Mouse (Mus musculus): ENCODE measurements at regions not wholly inside any gene's neighbourhood (a gene's known extent, or its start where the extent isn't known, plus 50 kb on each side); places are given as distances from the start of the nearest gene placed in this dataset.
A peak's percentile ranks its signal among the peaks of the same experiment; 100 is the strongest.
"Not testable (repeated sequence)": the region's sequence is repeated elsewhere in the genome, so short reads cannot be mapped to it uniquely, and the experiment has no call there.

- no peak for DNase-seq (ENCODE audit: low spot score in 2 of 2)
Observed at GRCm38 (mm10) chr2:53619681-53620080, 428.2 kb downstream of the Arl6ip6 start.

GRCm38 (mm10) chr2:53632816-53633474, 441.4 kb downstream of the Arl6ip6 start:
- DNase-seq (ENCODE audit: low spot score in 2 of 2): not testable (repeated sequence)

DNA sequence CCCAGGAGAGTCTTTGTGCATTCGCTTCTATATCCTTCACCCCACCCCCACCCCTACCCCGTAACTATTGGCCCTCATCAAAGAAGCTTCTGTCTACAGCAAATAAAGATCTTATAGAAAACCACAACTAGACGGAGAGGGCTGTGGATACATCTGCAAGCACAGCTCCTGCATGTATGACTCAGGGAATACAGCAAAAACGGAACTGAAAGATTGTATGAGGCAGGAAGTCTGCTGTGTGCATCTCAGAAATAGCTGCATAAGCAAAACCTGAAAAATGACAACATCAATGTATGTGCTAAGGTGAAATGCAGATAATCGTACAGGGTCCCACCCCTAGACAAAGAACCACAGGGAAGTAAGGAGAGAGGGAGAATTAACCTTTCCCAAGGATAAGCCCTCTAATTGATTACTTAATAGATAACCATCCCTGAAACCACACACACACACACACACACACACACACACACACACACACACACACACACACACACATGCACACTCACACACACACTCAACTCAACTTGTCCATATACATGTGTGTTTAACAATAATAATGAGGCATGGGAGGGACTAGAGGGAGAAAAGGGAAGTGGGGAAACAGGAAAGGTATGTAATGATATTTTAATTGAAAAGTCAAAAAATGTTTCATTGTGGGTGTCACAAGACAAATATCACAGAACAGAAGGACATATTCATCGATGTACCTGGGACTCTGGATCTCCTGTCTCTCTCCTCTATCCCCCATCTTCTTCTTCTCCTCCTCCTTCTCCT, 416.6 kb downstream of the Rprm start:
- no peak for DNase-seq (ENCODE audit: low spot score in 2 of 2)

GRCm38 (mm10) chr2:53680350-53681011, 404.9 kb downstream of the Rprm start:
- no peak for DNase-seq (ENCODE audit: low spot score in 2 of 2)

- no peak for DNase-seq (ENCODE audit: low spot score in 2 of 2)
Observed at GRCm38 (mm10) chr2:53682599-53682998, 402.8 kb downstream of the Rprm start.

- DNase-seq (ENCODE audit: low spot score in 2 of 2): no peak
Observed at GRCm38 (mm10) chr2:53687281-53687680, 398.1 kb downstream of the Rprm start.

GRCm38 (mm10) chr2:53689223-53689880, 396.0 kb downstream of the Rprm start:
- no peak for DNase-seq (ENCODE audit: low spot score in 2 of 2)

DNA sequence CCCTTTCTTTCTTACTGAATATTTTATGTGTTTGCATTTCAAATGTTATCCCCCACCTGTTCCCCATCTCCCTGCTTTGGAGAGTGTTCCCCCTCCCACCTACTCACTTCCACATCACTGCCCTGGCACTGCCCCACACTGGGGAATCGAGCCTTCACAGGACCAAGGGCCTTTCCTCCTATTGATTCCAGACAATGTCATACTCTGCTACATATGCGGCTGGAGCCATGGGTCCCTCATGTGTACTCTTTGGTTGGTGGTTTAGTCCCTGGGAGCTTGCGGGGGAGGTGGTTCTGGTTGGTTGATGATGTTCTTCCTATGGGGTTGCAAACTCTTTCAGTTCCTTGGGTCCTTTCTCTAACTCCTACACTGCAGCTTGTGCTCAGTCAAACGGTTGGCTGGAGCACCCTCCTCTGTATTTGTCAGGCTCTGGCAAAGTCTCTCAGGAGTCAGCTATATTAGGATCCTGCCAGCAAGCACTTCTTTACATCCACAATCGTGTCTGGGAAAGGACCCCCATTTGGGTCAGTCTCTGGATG, 393.7 kb downstream of the Rprm start:
- DNase-seq (ENCODE audit: low spot score in 2 of 2): no peak

- DNase-seq (ENCODE audit: low spot score in 2 of 2): peak in 1 of 2 experiments; percentile 8
Observed at GRCm38 (mm10) chr2:53711213-53711612, 374.1 kb downstream of the Rprm start.

GRCm38 (mm10) chr2:53713106-53713640, 372.2 kb downstream of the Rprm start:
- no peak for DNase-seq (ENCODE audit: low spot score in 2 of 2)

DNA sequence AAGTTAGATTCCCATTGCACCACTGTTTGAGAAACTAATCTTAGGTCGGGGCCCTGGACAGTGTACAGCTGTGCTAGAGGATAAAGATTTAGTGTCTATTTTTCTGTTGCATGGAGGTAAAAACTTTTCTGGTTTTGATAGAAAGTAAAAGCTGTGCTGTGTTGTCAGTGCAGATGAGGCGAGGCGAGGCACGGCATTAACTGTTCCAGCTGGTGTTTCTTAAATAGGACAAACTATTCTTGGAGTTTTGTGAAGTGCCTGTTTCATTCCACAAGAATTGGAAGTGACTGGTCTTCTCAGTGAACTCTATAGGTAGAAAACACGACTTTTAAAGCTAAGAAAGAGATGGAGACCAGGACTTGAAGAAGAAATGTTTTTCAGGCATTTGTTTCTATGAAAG, 370.3 kb downstream of the Rprm start:
- no peak for DNase-seq (ENCODE audit: low spot score in 2 of 2)

GRCm38 (mm10) chr2:53723231-53723630, 362.1 kb downstream of the Rprm start:
- DNase-seq (ENCODE audit: low spot score in 2 of 2): no peak

DNA sequence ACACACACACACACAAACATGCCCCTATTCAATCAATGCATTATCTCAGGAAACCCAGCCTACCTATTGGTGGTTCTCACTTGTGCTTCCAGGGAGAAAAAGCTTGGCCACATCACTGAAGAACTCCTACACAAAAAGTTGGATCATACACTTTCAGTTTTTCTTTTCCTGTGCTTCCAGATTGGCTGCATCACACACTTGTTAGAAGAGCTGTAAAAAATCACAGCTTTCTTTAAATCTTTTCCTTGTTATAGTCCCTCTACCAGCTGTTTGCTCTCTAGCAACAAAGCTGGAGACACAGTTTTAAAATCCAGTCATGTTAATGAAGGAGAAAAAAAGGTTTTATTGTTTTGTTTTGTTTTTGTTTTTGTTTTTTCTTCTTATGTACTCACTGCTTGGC, 356.7 kb downstream of the Rprm start:
- no peak for DNase-seq (ENCODE audit: low spot score in 2 of 2)

- DNase-seq (ENCODE audit: low spot score in 2 of 2): no peak
Observed at GRCm38 (mm10) chr2:53730451-53730850, 354.9 kb downstream of the Rprm start.

GRCm38 (mm10) chr2:53763486-53763885, 321.9 kb downstream of the Rprm start:
- no peak for DNase-seq (ENCODE audit: low spot score in 2 of 2)

DNA sequence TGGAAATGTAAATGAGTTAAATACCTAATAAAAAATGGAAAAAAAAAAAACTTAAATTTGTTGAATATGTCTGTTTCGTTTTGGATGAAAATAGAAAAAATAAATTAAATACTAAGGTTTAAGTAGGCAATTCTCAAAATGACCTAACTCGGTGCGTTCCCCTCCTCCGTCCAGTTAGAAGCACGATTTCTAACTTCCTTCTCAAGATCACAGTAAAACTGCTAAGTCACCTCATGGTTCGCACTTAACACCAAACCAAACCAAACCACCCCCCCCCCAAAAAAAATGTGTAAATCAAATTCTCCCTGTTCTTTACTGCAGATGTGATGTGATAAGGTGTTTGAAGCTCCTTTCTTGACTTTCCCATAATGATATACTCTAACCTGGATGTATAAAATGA, 303.3 kb downstream of the Rprm start:
- not testable (repeated sequence) for DNase-seq (ENCODE audit: low spot score in 2 of 2)

DNA sequence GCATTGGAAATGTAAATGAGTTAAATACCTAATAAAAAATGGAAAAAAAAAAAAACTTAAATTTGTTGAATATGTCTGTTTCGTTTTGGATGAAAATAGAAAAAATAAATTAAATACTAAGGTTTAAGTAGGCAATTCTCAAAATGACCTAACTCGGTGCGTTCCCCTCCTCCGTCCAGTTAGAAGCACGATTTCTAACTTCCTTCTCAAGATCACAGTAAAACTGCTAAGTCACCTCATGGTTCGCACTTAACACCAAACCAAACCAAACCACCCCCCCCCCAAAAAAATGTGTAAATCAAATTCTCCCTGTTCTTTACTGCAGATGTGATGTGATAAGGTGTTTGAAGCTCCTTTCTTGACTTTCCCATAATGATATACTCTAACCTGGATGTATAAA, 296.8 kb downstream of the Rprm start:
- not testable (repeated sequence) for DNase-seq (ENCODE audit: low spot score in 2 of 2)

GRCm38 (mm10) chr2:53796605-53797004, 288.7 kb downstream of the Rprm start:
- DNase-seq (ENCODE audit: low spot score in 2 of 2): no peak

DNA sequence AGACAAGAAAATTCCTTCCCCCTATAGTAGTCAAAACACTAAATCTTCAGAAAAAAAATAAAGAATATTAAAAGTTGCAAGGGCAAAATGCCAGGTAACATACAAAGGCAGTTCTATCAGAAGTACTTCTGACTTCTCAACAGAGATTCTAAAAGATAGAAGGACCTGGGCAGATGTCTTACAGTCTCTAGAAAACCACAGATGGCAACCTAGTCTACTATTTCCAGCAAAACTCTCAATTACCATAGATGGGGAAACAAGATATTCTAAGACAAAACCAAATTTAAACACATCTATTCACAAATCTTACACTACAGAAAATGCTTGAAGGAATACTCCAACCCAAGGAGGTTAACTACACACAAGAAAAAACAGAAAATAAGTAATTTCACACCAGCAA, 281.7 kb downstream of the Rprm start:
- no peak for DNase-seq (ENCODE audit: low spot score in 2 of 2)

DNA sequence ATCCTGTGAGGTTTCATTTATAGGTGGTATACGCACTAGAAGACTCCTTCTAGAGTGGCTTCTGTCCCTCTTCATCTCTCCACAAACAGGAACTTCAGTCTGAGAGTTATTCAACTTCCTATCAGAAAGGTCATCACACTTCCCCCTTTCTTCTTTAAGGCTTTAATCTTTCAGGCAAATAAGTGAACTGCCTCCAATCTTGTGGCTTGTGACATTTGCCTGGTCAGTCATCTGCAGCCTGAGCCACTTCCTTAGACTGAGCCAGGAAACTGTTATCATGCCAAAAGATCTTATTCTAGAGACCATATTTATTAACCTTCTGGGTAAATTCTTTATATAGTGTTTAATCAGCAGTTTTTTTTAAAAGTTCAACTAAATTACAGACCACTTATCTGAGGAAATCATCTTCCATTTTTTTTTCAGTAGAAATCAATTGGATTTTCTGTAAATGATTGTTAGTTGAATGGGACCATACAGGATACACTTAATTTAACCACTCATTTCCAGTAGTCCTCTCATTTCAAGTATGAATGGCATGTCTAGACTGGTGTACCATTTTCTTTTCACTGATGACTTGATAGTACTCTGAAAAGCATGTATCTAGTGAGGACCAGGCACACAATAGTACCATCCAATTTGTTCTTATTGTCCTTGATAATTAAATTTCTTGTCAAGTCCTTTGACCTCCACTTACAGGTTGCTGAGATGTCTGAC, 234.4 kb downstream of the Rprm start:
- no peak for DNase-seq (ENCODE audit: low spot score in 2 of 2)

Measured in gastrocnemius, postnatal 4 days (tissue).